Mouse (Mus musculus) cerebellum, adult 8-10 months (tissue): ENCODE measurements at regions not wholly inside any gene's neighbourhood (a gene's known extent, or its start where the extent isn't known, plus 50 kb on each side); places are given as distances from the start of the nearest gene placed in this dataset.

Experiments used
- DNase-seq: peaks from one replicate; pipeline ENCODE4 v3.0.0; 2022

GRCm38 (mm10) chr5:11983452-11983851 lies 65.6 kb downstream of the 4933402N22Rik start:
- no peak for DNase-seq

DNA sequence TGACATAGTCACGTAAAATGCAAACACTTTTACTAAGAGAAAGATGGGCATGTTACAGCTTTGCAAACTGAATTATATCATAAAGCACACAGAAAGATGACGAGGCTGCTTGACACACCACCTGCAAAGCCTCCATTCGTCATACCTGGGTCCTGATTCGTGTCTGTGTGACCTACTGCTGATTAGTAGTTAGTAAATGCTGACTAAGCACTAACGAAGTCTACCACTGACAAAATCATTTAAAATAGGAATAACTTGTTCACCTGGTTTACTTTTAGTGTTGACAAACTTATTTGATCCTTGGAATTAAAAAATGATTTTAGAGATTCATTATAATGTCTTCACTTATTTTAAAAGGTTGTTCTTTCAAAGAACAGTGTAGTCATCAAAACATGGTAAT lies 71.3 kb downstream of the 4933402N22Rik start:
- no peak for DNase-seq

DNA sequence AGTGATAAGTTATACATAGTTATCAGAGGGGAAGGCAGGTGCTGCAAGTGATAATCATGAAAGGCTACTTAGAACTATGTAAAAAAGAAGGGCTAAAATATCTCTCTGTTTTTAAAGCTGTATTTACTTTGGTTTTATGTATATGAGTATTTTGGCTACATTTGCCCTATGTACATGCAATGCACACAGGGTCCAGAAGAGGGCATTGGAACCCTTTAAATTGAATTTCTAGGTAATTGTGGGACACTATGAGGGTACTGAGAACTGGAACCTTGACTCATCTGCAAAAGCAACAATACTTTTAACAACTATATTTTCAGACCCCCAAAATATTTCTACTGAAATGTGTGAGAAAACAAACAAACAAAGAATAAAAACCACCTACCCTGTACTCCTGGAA lies 82.9 kb downstream of the 4933402N22Rik start:
- DNase-seq, result no peak

- no peak for DNase-seq
These were observed 88.6 kb downstream of the 4933402N22Rik start for GRCm38 (mm10) chr5:12006473-12006872.

GRCm38 (mm10) chr5:12016332-12016731 lies 98.5 kb downstream of the 4933402N22Rik start:
- DNase-seq, result no peak

GRCm38 (mm10) chr5:12020489-12020888 lies 102.6 kb downstream of the 4933402N22Rik start:
- no peak for DNase-seq

DNA sequence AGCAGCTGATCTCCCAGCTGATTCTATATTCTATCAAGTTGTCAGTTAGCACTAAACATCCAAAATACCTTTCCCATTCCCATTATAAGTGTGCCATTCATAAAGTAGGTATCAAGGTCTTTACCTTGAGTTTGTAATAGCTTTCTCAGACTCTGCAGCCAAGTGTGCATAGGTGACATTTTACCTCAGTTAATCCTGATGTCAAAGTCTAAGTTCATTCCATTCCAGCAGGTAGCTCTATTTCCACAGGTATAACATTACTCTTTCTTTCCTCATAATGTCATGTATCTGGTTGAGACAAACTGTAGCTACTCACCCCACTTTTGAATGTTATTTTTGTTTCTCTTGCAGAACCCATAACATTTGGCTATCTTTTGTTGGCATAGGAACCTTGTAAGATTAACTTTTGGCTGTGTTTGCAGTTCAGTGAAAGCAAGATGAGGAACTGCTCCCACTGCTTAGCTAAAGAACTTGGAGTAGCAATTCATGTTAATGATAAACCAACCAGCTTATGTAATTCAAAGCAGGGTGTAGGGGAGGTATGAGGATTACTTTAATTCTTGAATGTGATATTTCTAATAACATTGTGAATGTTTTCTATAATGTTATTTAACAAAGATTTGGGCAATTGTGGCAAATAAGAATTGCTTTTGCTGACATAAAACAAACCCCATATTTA lies 107.0 kb downstream of the 4933402N22Rik start:
- DNase-seq, result no peak

DNA sequence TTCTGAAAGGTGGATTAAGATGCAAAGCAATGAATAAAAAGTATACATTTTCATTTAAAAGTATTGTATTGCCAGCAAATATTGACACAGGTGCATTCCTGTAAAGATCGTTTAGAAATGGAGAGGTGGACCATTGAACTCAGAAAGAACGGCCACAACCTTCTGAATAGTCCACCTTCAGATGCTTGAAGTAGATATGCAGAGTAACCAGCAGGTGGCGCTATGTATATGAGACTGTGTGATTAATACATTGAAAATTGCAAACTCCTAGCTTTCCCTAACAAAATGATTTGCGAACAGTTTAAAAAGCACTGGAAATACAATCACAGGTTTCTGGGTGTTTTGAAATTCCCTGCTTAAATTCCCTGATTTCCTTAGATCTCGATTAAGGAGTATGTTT lies 112.2 kb downstream of the 4933402N22Rik start:
- peak; percentile 17 for DNase-seq

- no peak for DNase-seq
These were observed 132.0 kb downstream of the 4933402N22Rik start for GRCm38 (mm10) chr5:12049806-12050205.

DNA sequence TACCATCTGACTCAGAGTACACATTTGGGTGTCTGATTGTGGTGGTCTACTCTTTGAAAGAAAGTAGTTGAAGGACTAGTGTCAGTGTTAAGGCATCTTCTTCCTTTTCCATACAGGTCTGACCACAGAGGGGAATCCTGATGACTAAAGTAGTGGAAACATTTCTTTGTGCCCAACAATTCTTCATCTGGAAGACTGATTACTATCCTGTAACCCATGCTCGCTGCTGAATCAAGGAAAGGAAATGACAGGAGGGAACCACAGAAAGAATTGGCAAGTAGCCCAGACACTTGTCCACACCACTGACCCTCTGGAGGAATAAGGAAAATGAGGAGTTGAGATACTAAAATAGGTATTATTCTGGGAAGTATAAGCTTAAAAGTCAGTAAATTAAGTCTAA lies 162.3 kb downstream of the 4933402N22Rik start:
- DNase-seq, result no peak

GRCm38 (mm10) chr5:12093680-12094079 lies 175.8 kb downstream of the 4933402N22Rik start:
- DNase-seq, result no peak

GRCm38 (mm10) chr5:12116587-12117354 lies 198.9 kb downstream of the 4933402N22Rik start:
- DNase-seq, result no peak

- DNase-seq, result no peak
These were observed 207.1 kb downstream of the 4933402N22Rik start for GRCm38 (mm10) chr5:12124935-12125334.

DNA sequence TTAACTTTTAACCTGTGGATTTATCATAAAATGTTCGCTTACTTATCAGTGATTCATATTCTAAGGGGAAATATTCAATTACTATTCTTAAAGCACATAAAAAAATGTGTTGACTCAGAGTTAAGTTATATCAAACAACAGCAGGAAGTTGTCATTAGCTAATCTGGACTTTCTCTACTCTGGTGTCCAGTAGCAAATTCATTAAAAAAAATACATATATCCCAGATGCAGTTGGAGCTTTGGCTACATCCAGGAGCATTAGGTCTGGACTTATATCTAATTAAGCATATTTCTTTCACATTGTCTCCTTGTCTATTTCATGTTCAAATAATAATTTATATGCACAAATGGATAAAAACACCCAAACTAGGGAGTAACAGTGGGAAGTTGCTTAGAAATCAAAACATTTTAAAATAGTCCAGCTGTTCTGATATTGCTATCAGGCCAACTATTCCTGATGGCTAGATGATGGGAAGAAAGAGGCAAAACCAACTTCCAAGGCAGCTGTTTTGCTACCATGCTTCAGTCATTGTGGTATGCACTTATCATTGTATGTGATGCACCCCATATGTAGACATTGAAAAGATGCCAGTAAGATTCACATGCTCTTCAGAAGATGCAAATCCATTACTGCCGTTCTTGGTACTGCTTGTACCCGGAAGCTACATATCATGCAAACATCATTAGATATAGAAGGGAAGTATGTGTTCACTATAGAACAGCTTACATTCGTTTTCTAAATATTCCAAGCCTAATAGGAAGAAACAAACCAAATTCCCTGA lies 209.8 kb downstream of the 4933402N22Rik start:
- no peak for DNase-seq

- DNase-seq, result no peak
These were observed 221.1 kb downstream of the 4933402N22Rik start for GRCm38 (mm10) chr5:12138961-12139360.

GRCm38 (mm10) chr5:12153295-12153694 lies 229.9 kb upstream of the Sema3d start:
- no peak for DNase-seq

DNA sequence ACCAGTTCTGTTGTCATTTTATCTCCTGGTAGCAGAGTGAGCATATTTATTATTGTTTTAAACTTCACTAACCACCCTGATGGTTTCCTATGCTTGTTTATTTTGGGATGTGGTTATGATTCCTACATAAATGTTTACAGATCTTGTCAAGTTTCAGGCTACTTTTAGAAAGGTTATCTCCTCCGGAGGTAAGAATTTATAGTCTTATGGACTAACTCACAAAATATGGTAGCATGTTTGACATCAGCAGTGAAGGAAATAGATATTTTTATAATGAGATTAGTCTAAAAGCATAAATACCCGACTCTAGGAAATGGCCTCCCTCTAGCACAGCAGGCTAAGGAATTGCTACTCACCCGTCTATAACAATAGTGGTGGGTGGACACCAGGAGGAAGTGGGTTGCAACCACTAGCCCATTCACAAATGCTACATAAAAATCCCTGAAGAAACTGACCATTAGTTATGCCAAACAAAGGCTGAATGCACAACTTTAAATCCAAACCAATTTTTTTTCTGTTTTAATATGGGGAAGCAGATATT lies 228.6 kb upstream of the Sema3d start:
- no peak for DNase-seq

GRCm38 (mm10) chr5:12191681-12192080 lies 191.5 kb upstream of the Sema3d start:
- no peak for DNase-seq

GRCm38 (mm10) chr5:12207452-12207851 lies 175.7 kb upstream of the Sema3d start:
- DNase-seq, result no peak

- no peak for DNase-seq
These were observed 173.6 kb upstream of the Sema3d start for GRCm38 (mm10) chr5:12209631-12210030.

DNA sequence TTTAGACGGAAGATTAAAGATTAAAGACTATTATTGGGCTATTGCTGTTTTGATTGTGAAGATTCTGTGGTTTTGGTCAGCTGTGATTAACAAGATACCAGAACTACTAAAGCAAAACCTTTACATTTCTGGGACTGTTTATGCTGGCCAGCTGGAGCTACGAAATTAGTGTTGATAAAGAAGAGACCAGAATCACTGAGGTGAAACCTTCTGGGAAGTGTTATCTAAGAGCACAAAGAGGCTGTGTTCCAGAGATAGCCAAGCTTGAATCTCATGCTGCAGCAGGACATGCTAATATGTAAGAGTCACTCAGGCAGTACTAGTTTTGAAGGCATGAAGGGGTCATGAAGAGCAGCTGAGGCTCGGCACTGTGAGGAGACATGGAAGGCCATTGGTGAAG lies 169.7 kb upstream of the Sema3d start:
- no peak for DNase-seq

GRCm38 (mm10) chr5:12219424-12220107 lies 163.6 kb upstream of the Sema3d start:
- DNase-seq, result no peak

- no peak for DNase-seq
These were observed 160.6 kb upstream of the Sema3d start for GRCm38 (mm10) chr5:12222622-12223021.
